Mouse (Mus musculus): ENCODE measurements around the gene Stk33.

DNA sequence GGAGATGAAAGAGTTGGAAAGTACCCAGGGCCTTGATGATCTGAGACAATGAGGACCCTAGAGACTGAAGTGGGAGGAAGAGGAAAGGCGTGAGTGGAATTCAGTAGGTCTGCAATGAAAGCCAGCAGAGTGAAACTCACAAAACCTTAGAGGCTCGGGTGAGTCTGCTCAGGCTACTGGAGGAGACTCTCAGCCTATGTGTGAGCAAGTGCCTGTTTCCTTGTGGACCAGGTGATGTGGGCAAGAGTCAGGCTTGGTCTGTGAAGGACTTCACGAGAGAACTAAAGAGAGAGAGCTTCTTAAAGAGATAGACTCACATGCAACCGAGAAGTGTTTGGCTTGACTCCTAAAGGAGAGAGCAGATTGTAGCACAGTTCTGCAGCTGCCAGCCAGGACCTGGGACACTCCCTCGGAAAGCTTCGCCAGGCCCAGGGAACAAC is 29.4 kb upstream of the Stk33 start:
- TF ChIP-seq CTCF (IDR thresholded peaks at IDR 0.05; ENCODE audit: low read depth, low read length), result no peak
- TF ChIP-seq POLR2A (IDR thresholded peaks at IDR 0.05; ENCODE audit: borderline replicate concordance, low read depth, low read length), result no peak
